Mouse (Mus musculus) heart, postnatal 14 days (tissue): ENCODE results near the gene Adgra1. TPM values are rescaled to one million over a fixed set of nuclear protein-coding genes. Genes with fewer than 3 reads are reported as not detected.

Experiments used
- DNase-seq, 2 experiments: peaks; one replicate each; pipeline ENCODE4 v3.0.0; 2021 to 2022
- intact Hi-C: fragments of 180-260 bp; cut with DNase I; formaldehyde crosslinking; loops from one replicate; pipeline ENCODE4 v1.15.1; 2025
- total RNA-seq, 2 experiments: library from RNA; stranded (reverse); gene quantifications; 2 replicates each; pipeline ENCODE4 v1.2.3; 2021

Gene Adgra1
- total RNA-seq, 2 experiments from 2014 or later, result not detected

DNA sequence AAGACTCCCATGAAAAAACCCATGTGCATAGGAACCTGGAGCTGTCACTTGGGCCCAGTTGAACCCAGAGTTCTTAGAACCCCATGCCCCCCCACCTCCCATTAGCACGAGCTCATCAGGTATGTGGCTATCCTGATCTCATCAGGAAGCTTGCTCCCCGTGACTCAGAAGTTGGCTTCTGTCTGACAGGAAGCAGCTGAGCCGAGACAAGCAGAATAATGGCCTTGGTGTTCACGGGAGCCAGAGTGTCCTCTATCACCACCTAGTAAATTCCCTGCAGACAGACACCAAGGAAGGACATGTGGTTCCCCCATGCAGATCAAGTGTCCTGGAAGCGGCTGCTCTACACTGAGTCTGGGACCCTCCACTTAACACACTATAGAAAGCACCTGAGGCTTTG, 9.8 kb downstream of the Adgra1 start:
- intact Hi-C loops, result no loop called here
- DNase-seq, result no peak

GRCm38 (mm10) chr7:139845101-139845500, 11.1 kb downstream of the Adgra1 start:
- intact Hi-C loops, result no loop called here
- DNase-seq, result no peak

GRCm38 (mm10) chr7:139850152-139850551, 16.2 kb downstream of the Adgra1 start:
- no peak for DNase-seq
- intact Hi-C loops, result no loop called here

DNA sequence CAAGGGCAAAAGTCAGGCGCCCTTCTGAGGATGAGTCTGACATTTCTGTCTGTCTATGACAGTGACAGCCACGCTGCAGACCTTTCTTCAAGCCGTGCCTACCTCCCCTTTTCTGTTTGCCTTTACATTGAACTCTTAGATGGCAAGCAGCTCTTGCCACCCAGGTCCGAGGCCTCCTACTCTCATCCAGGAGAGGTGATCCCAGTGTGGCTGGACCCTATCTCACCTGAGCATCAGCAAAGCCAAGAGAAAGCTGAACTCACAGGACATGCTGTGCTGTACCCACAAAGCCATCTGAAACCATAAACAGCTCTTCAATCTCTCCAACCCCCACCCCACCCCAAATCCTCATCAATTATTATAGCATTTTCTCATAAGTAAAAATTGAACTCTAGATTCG, 16.7 kb downstream of the Adgra1 start:
- intact Hi-C loops, result no loop called here
- no peak for DNase-seq

GRCm38 (mm10) chr7:139851098-139851497, 17.1 kb downstream of the Adgra1 start:
- intact Hi-C loops, result no loop called here
- no peak for DNase-seq

DNA sequence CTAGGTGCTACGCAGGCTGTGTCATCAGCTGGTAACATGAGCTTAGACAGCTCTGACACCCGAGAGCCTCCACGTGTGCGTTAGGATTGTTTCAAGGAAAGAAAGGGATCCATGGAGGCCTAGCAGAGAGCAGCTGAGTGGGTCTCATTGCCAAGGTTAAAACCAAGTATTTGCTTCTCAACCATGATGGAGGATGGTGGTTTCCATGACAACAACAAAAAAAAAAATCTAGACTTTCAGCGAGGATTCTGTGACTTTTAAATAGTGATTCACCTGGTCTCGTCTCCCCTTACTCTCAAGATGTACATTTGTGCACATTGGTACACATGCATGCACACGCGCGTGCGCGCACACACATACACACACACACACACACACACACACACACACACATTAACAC, 21.3 kb downstream of the Adgra1 start:
- no peak for DNase-seq
- intact Hi-C loops, result no loop called here

DNA sequence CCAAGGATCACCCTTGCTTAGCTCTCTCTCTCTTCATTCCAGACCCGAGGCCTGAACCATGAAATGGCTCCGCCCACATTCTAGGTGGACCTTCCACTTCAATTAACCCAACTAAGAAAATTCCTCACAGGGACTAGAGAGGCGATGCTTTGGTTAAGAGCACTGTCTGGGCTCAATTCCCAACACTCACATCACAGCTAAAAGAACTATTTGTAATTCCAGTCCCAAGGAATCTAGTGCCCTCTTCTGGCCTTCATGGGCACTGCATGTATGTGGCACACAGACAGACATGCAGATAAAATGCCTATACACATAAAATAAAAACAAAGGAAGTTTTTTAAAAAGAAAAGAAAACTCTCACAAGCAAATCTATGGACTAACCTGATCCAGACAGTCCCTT, 27.4 kb downstream of the Adgra1 start:
- DNase-seq, result peak; percentile 69 to 77
- intact Hi-C loops, result loop anchor here (1.0 to 2.0 kb wide), 2 partner anchors 158 to 213 kb away; no protein-coding TSS in a partner anchor

DNA sequence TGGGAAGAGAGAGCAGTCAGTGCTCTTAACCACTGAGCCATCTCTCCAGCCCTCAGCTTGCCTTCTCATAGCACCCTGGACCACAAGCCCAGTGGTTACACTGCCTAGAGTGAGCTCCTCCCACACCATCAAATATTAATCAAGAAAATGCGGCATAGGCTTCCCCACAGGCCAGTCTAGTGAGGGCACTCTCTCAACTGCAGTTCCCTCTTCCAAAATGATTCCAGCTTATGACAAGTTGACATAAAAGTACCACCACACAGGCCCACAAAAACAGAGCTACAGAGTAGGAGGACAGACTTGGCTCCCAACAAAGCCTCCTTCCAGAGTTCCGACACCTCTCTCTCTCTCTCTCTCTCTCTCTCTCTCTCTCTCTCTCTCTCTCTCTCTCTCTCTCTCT, 29.1 kb downstream of the Adgra1 start:
- DNase-seq, result no peak
- intact Hi-C loops, result no loop called here

- intact Hi-C loops, result no loop called here
- peak in 1 of 2 experiments; percentile 13 for DNase-seq
Measured at GRCm38 (mm10) chr7:139864253-139864652, 30.3 kb downstream of the Adgra1 start.

- intact Hi-C loops, result no loop called here
- no peak for DNase-seq
Measured at GRCm38 (mm10) chr7:139864871-139865270, 30.9 kb downstream of the Adgra1 start.

DNA sequence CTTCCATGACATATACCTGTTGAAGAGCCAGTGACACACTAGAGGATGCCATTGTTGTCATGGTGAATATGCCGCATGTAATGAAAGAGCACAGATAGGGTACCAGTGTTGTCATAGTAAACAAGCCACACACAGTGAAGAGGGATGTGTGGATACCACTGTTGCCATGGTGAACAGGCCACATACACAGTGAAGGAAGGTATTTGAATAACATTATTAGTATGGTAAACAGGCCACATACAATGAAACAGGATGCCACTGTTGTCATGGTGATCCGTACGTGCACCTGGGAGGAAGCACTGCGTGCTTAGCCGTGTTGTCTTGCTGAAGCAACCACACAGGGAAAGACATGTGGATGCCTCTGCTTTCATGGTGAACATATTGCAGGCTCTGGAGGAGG, 37.0 kb downstream of the Adgra1 start:
- intact Hi-C loops, result no loop called here
- DNase-seq, result no peak

GRCm38 (mm10) chr7:139877167-139877792, 43.3 kb downstream of the Adgra1 start:
- DNase-seq, result peak in 1 of 2 experiments; percentile 24
- intact Hi-C loops, result loop anchor here (1.0 kb wide), 1 partner anchor 174 kb away; no protein-coding TSS in a partner anchor

GRCm38 (mm10) chr7:139878122-139878521, 44.1 kb downstream of the Adgra1 start:
- intact Hi-C loops, result no loop called here
- no peak for DNase-seq

DNA sequence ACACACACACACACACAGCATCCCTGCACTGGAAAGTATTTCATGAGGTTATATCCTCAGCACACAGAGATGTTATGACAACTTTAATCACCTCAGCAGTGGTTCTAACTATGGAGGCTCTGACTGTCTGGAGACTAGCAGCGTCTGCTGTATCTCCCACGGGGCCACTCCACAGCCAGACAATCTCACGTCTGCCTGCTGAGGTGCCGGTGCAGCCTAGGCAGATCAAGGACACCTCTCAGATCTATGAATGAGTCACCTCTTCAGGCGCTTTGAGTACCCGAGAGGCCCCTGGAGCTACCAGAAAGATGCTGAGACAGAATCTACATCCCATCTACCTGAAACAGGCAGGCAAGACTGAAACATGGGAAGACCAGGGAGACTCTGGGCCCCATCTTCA, 44.6 kb downstream of the Adgra1 start:
- intact Hi-C loops, result no loop called here
- DNase-seq, result no peak

- no peak for DNase-seq
Measured at GRCm38 (mm10) chr7:139883545-139883944, 49.6 kb downstream of the Adgra1 start.

DNA sequence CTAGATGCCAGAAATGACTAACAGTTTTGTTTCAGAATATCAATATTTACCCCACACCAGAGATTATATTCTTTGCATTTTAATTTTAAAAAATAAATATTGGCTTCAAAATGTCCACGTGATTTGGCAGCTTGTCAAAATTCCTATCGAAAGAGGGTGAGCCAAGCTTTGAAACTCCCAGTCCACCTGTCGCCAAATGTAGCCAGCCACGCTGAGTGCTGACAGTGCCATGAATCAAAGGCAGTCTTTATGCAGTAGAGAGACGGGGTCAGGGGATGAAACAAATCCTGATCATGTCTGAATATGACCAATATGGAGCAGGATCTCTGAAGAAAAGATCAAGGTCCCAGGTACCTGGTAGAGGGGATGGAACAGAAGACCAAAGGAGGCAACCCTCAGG, 57.8 kb downstream of the Adgra1 start:
- no peak for DNase-seq
- intact Hi-C loops, result no loop called here

More at GRCm38 (mm10) chr7:139883545-139883944, 49.6 kb downstream of the Adgra1 start:
- intact Hi-C loops, result no loop called here

GRCm38 (mm10) chr7:139894655-139895557, 60.9 kb downstream of the Adgra1 start, which contains the start of gene Kndc1:
Gene Kndc1 (plus strand): TSS chr7:139894696.
- DNase-seq, result peak; percentile 34 to 43
- intact Hi-C loops, result no loop called here

GRCm38 (mm10) chr7:139896271-139896670, 62.3 kb downstream of the Adgra1 start:
- intact Hi-C loops, result no loop called here

DNA sequence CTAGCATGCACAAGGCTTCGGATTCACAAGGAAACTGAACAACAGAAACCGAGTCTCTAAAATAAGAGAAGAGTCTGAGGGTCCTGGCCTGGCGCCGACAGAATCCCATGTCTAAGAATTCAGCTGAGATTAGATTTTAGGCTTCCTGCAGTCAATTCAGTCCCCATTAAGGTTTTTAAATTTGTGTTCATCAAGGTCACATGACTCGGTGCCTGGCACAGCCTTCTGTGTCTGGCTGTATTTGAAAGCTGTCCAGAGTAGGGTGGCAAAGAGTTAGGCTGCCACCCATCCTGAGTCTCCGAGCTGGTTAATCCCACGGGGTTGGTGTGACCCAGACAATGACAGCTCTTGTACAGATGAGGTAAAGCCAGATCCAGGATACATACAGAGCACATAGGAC, 62.8 kb downstream of the Adgra1 start:
- intact Hi-C loops, result no loop called here
- DNase-seq, result no peak

More at GRCm38 (mm10) chr7:139896271-139896670, 62.3 kb downstream of the Adgra1 start:
- DNase-seq, result no peak

DNA sequence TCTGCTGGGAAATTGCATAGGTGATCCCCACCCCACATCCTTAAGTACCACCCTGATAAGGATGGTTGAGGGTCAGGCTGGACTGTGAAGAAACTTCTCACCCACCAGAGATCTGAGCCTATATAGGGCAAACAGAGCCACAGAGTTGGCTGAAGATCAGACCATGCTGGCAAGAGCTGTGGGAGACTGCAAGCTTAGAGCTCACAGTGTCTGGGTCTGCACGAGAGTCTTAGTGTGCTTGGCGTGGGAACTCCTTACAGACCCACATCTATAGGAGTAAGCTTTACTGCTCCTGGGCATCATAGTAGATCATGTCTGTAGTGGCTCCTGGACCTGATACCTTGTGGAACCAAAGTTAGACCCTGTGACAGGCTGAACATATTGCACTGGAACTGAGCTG, 64.6 kb downstream of the Adgra1 start:
- intact Hi-C loops, result no loop called here
- DNase-seq, result no peak

DNA sequence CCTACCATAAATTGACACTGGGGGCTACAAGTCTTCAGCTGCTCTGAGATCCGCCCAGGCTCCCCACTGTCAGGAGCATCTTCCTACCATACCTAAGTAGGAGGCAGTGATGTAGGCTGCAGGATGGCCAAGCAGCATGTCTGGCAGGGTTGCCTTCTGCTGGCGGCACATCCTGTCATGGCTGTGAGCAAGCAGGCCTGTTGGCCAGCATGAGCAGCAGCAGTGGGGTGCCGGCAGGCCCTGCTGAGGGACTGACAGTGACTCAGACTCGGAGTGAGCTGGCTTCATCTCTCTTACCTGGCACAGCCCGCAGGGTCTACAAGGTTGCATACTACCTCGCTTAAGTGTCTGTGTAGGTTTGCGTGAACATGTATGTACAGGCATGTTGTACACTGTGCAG, 65.5 kb downstream of the Adgra1 start:
- intact Hi-C loops, result no loop called here
- DNase-seq, result no peak

DNA sequence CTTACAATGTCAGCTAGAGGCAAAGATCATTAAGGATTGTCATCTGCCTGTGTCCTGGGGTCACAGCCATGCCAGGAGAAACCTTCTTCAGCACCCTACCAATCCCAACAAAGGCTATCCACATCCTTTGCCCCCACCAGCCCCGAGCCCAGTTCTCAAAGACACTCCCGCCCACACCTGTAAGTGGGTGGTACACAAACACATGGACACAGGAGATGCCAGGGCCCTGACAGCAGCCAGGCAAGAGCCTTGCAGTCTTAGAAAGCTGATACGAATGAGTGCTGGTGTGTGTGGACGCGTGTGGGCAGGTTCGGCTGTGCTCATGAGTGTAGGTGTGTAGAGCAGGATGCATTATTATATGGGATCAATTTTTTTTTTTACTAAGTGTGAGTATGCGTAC, 66.5 kb downstream of the Adgra1 start:
- intact Hi-C loops, result no loop called here
- DNase-seq, result no peak
